Mouse (Mus musculus) megakaryocyte, embryonic 14.5 days (primary cell): Measurements from ENCODE around the gene Tram2.

Experiments used
- FLI1 ChIP-seq: IDR thresholded peaks from 2 replicates; pipeline ENCODE4 v1.6.1; 2012; ENCODE audit warnings: low read length, inconsistent platforms, mixed read lengths
- GATA1 ChIP-seq: IDR thresholded peaks from 3 replicates; pipeline ENCODE4 v1.6.1; 2012; ENCODE audit warnings: mixed read lengths, low read length, inconsistent platforms, borderline replicate concordance

DNA sequence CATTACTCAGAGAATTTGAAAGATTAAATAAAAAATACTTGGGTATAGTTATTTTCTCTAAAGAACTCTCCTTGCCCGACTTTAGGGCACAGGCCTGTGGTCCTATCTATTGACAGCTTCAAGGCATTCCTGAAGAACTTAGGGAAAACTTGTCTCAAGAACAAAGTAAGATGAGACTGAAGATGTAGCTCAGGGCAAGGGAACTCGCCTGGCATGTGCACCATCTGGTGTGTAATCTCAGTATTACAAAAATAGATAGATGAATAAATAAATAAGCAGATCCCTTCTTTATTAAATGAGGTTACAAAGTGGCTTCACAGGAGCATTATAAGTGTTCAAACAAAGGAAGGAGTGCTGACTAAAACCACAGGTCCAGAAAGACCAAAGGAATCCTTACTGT lies 94.9 kb downstream of the Tram2 start:
- TF ChIP-seq GATA1 (no peak), FLI1 (no peak)
